Mouse (Mus musculus) midbrain, embryonic 11.5 days (tissue): ENCODE measurements around the gene Magi3. TPM values are rescaled to one million over a fixed set of nuclear protein-coding genes. Genes with fewer than 3 reads are reported as not detected.

Experiments used
- ATAC-seq: fragments of 200-750 bp; cut with Nextera tagmentation; 2 replicates; pipeline ENCODE4 v1.8.0; 2017; ENCODE audit warnings: moderate TSS enrichment, moderate library complexity; ENCODE audit not compliant: low FRiP score
- DNase-seq: peaks from one replicate; pipeline ENCODE4 v3.0.0; 2015; ENCODE audit warnings: low spot score; ENCODE audit errors: missing footprints
- H3K27ac ChIP-seq: fragments of 300-500 bp; sonication (generic); 2 replicates; pipeline ENCODE4 v1.5.1; 2014; ENCODE audit warnings: low read depth, low read length
- H3K27me3 ChIP-seq: fragments of 300-500 bp; sonication (generic); 2 replicates; pipeline ENCODE4 v1.6.1; 2014; ENCODE audit warnings: mild to moderate bottlenecking, low read length, moderate library complexity, mixed read lengths; ENCODE audit not compliant: control insufficient read depth, insufficient read depth
- H3K36me3 ChIP-seq: fragments of 300-500 bp; sonication (generic); 2 replicates; pipeline ENCODE4 v1.6.1; 2014; ENCODE audit warnings: mild to moderate bottlenecking, low read length, moderate library complexity, mixed read lengths; ENCODE audit not compliant: control insufficient read depth, insufficient read depth
- H3K4me1 ChIP-seq: fragments of 300-500 bp; sonication (generic); 2 replicates; pipeline ENCODE4 v1.6.1; 2014; ENCODE audit warnings: low read length; ENCODE audit not compliant: control insufficient read depth, insufficient read depth
- H3K4me2 ChIP-seq: fragments of 300-500 bp; sonication (generic); 2 replicates; pipeline ENCODE4 v1.6.1; 2014; ENCODE audit warnings: mild to moderate bottlenecking, moderate library complexity
- H3K4me3 ChIP-seq: fragments of 300-500 bp; sonication (generic); 2 replicates; pipeline ENCODE4 v1.5.1; 2014; ENCODE audit warnings: low read depth, low read length
- H3K9ac ChIP-seq: fragments of 300-500 bp; sonication (generic); 2 replicates; pipeline ENCODE4 v1.6.1; 2014; ENCODE audit warnings: low read length
- H3K9me3 ChIP-seq: fragments of 300-500 bp; sonication (generic); 2 replicates; pipeline ENCODE4 v1.6.1; 2016; ENCODE audit warnings: low read length; ENCODE audit not compliant: control insufficient read depth
- WGBS: fragments of 180-500 bp; shearing (Covaris S2); extraction: QIAGEN DNeasy Blood & Tissue Kit; methylation state at CpG from one replicate; pipeline ENCODE4 v1.1.7; 2014; 5-methylcytosine and 5-hydroxymethylcytosine counted together
- polyA plus RNA-seq: library from polyadenylated mRNA; unstranded; fragments of >200 nt; fragmentation: Nextera tagmentation; extraction: Ambion mirVana; gene quantifications from 2 replicates; pipeline ENCODE4 v1.2.1, GENCODE M21; 2014

Magi3 gene
- polyA plus RNA-seq: 4.2 and 5.0 TPM in 2 replicates

DNA sequence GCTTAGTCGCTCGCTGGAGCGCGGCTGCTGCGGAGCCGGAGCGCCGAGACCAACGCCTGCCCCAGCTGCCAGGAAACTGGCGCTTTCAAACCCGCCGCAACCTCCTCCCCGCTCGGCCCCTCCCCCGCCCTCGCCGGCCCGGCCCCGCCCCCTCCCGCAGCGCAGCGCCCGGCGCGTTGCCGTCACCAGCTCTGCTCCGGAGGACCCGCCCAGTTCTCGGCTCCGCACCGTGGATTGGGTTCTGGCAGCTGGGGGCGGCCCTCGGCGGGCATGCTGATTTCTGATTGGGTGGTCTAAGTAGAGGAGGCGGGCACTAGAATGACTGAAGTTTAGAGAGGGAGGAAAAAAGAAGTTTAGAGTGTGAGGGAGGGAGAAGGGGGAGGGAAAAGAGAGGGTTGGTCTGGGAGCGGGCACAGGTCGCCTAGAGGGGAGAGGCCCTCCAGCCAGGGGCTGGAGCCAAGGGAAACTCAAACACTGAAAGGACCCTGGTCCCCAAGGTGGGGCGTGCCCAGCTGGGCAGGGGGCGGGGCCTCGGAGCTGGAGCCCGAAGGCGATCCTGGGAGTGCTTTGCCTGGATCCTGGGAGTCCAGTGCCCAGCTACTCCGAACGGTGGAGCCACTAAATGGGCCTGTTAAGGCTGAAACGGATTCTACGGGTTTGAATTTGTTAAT is at the start of gene Magi3:
TSS of gene Magi3 (minus strand) at position 80 of the 671 bp plus-strand sequence.
- DNase-seq (peak; percentile 99), ATAC-seq (peak; percentile 99)
- no peaks in the 10 kb centered on the region for H3K27me3 ChIP-seq
- WGBS: under 1% methylated on average over 45 of the region's 46 CpGs
- H3K4me1 ChIP-seq: peaks cover 11% of the 10 kb centered on the region; the same call in 1 of the 2 replicates
- peak within 1 kb of the TSS; percentile 81 for H3K9ac ChIP-seq
- H3K4me3 ChIP-seq: peak within 1 kb of the TSS; percentile 81
- H3K9me3 ChIP-seq: no peaks in the 10 kb centered on the region
- H3K4me2 ChIP-seq: peak within 1 kb of the TSS; percentile 82
- peak within 1 kb of the TSS; percentile 90 for H3K27ac ChIP-seq
- H3K36me3 ChIP-seq: no peaks in the 10 kb centered on the region

DNA sequence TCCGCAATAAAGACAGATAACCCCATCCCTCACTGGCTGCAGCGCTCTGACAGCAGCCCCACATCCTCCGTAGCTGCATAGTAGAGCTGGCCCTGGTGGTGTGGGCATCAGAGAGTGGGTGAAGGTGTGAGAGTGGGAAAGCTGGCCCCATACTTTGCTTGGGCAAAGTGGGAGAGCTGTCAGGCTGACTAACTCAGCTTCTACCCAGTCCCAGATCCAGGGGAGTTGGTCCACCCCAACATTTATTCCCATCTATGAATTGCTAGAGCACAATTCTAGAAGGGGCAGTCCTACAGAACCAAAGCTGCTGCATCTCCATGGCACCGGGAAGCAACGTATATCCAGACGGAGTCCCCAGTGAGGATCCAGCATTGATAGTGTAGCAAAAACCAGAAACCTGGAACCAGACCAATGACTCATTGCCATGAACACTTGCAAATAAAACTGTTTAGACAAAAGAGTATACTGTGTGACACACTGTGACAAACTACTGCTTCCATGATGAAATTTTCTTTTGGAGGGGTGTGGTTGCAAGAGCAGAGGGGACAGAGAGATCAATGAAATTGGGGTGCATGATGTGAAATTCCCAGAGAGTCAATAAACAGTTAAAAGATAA is 44.5 kb upstream of the Magi3 start:
- no peak for ATAC-seq
- Histone ChIP-seq H3K4me1 (no peaks in the 10 kb centered on the region), H3K9ac (no peak overlapping the region), H3K27me3 (no peaks in the 10 kb centered on the region), H3K27ac (no peak overlapping the region), H3K9me3 (no peaks in the 10 kb centered on the region), H3K4me3 (no peak overlapping the region), H3K4me2 (no peak overlapping the region), H3K36me3 (no peaks in the 10 kb centered on the region)
- DNase-seq: peak; percentile 54
- 92% methylated on average over 6 of the region's 6 CpGs for WGBS

DNA sequence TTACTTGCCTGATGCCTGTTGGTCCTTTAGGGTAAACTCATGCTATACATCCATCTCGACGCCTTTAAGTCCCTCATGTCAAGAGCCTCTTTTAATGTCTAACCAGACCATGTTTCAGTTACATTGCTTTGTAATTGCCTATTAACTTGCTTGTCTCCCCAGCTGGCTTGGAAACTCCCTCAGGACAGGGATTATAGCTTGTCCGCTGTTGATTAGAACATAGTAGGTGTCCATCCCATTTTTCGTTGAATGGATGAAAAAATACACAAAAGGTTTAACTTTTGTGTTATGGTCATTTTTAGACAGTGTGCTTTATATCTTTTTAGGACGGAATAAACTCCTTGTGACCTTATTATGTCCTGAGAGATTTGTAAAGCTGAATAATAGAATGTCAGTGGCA is 40.0 kb upstream of the Magi3 start:
- Histone ChIP-seq H3K4me1 (no peaks in the 10 kb centered on the region), H3K27ac (no peak overlapping the region), H3K27me3 (no peaks in the 10 kb centered on the region), H3K4me2 (no peak overlapping the region), H3K36me3 (no peaks in the 10 kb centered on the region), H3K9ac (no peak overlapping the region), H3K9me3 (no peaks in the 10 kb centered on the region), H3K4me3 (no peak overlapping the region)
- DNase-seq: peak; percentile 59
- 77% methylated on average over 5 of the region's 5 CpGs for WGBS
- ATAC-seq: no peak

DNA sequence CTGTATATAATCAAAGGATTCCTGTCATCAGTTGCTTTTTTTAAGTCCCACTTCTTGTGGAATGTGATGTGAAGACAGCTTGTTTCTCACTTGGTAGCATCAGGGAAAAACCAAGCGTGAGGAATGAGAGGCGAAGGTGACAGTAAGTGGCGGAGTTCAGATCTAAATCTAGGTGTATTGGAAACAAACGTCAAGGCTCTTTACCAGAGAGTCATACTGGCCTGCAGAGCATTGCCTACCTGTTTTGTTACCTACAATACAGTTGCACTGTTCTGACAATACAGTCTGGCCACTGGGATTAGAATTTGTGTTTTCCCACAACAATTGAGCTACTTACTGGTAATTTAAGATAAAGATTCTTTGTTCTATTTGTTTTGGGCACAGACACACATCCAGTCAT is 39.0 kb upstream of the Magi3 start:
- DNase-seq: peak; percentile 65
- no peaks in the 10 kb centered on the region for H3K9me3 ChIP-seq
- H3K4me1 ChIP-seq: no peaks in the 10 kb centered on the region
- no peak overlapping the region for H3K4me3 ChIP-seq
- no peak overlapping the region for H3K27ac ChIP-seq
- no peak for ATAC-seq
- no peak overlapping the region for H3K4me2 ChIP-seq
- H3K36me3 ChIP-seq: no peaks in the 10 kb centered on the region
- H3K27me3 ChIP-seq: no peaks in the 10 kb centered on the region
- 87% methylated on average over 4 of the region's 4 CpGs for WGBS
- no peak overlapping the region for H3K9ac ChIP-seq

DNA sequence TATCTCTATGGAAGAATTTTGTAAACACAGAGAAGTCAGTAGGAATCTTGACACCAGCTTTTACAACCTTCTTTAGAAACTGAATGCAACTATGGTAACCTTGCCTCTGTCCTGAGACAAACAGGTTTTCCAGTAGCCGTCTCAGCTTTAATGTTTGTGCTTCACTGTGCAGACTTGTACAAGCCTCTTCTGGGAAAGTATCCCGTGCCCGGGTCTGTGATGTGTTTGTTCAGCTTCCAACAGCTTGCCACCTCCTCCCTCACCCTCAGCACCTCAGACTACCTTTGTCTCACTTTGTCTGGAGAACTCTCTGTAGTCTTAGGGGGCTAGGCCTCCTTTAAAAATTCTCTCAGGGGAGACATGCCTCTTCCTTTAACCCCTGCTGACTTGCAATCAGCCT is 36.9 kb upstream of the Magi3 start:
- no peak overlapping the region for H3K9ac ChIP-seq
- no peak overlapping the region for H3K27ac ChIP-seq
- H3K27me3 ChIP-seq: no peaks in the 10 kb centered on the region
- no peak overlapping the region for H3K4me3 ChIP-seq
- H3K4me2 ChIP-seq: no peak overlapping the region
- 83% methylated on average over 3 of the region's 3 CpGs for WGBS
- no peaks in the 10 kb centered on the region for H3K9me3 ChIP-seq
- ATAC-seq (no peak), DNase-seq (no peak)
- H3K4me1 ChIP-seq: no peaks in the 10 kb centered on the region
- H3K36me3 ChIP-seq: no peaks in the 10 kb centered on the region

DNA sequence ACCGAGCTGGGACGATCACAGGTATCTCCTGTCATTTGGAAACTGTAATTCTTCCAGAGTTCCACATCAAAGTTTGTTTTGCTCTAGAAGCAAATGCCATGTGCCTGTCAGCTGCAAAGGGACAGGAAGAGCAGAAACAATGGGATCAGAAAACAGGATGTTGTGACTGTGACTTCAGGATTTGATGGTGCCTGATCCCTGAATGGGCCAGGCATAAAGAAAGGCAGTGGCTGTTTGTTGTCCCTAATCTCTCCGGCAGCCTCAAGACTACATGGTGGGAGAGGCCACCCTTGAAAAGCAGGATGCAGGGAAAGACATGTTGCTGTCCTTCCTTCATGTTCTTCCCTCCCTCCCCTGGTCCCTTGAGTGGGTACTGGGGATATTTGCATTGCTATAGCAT is 33.6 kb upstream of the Magi3 start:
- WGBS: 49% methylated on average over 3 of the region's 3 CpGs
- H3K27ac ChIP-seq: no peak overlapping the region
- no peak for ATAC-seq

DNA sequence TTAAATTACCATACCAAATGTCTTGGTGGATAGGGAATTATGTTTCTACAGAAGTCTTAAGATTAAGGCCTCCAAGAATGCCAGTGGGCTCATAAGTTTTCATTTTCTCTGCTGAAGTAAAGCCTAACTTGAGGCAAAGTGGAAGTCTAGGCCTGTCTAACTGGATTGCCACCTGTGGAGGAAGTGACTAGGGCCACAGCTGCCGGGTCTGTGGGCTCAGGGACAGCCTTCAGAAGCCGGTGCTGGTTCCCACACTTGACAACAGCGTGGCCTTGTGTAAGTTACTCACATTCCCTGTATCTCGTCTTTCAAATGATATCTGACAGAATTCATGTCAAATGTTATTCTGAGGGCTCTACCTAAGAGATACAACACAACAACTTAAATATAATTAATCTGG is 27.7 kb upstream of the Magi3 start:
- H3K27ac ChIP-seq: no peak overlapping the region
- H3K36me3 ChIP-seq: no peaks in the 10 kb centered on the region
- H3K9ac ChIP-seq: no peak overlapping the region
- WGBS: 81% methylated on average over 4 of the region's 4 CpGs
- H3K4me1 ChIP-seq: no peaks in the 10 kb centered on the region
- peak; percentile 35 for DNase-seq
- no peak overlapping the region for H3K4me2 ChIP-seq
- H3K4me3 ChIP-seq: no peak overlapping the region
- H3K27me3 ChIP-seq: no peaks in the 10 kb centered on the region
- no peak for ATAC-seq
- H3K9me3 ChIP-seq: no peaks in the 10 kb centered on the region

More for the DNA sequence above, 33.6 kb upstream of the Magi3 start:
- H3K4me3 ChIP-seq: no peak overlapping the region
- H3K9me3 ChIP-seq: no peaks in the 10 kb centered on the region
- H3K36me3 ChIP-seq: no peaks in the 10 kb centered on the region
- no peak overlapping the region for H3K9ac ChIP-seq
- no peaks in the 10 kb centered on the region for H3K4me1 ChIP-seq
- peak; percentile 78 for DNase-seq
- H3K27me3 ChIP-seq: no peaks in the 10 kb centered on the region
- H3K4me2 ChIP-seq: no peak overlapping the region

DNA sequence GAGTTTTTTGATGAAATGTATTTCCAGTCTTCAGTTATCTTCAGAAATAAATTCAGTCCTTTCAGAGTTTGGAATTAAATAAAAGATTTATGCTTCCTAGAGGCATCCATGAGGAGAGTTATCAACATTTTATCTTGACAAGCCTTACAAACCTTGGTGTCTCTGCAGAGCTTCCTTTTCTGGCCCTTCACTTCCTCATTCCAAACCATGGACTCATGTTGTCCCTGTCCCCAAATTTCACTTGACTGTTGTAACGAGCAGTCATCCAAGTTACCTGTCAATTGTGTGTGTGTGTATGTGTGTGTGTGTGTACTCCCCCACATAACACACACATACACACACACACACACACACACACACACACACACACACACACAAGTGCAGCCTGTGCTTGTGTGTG is 26.9 kb upstream of the Magi3 start:
- DNase-seq (no peak), ATAC-seq (no peak)
- no peak overlapping the region for H3K4me2 ChIP-seq
- no peak overlapping the region for H3K27ac ChIP-seq
- no peaks in the 10 kb centered on the region for H3K4me1 ChIP-seq
- no peaks in the 10 kb centered on the region for H3K9me3 ChIP-seq
- H3K9ac ChIP-seq: no peak overlapping the region
- WGBS: 83% methylated on average over 1 of the region's 1 CpGs
- no peaks in the 10 kb centered on the region for H3K36me3 ChIP-seq
- no peaks in the 10 kb centered on the region for H3K27me3 ChIP-seq
- H3K4me3 ChIP-seq: no peak overlapping the region

DNA sequence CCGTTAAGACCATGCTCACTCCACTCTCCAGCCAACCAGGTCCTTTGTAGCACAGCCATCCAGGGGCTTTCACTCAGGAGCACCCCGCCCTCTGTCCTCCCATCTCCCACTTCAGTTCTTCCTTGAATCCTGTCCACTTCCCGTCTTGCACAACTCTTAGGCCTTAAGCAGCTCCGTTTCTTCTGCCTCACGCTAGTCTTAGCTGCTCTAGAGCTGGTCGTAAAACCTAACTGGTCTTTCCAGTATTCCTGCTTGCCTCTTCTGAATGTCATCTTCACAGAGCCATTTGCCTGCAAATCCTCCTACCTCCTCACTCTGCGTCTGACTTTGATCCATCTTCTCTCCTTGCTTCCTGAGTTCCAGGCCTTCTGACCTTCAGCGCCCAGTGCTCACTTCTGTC is 24.2 kb upstream of the Magi3 start:
- H3K4me1 ChIP-seq: no peaks in the 10 kb centered on the region
- DNase-seq: peak; percentile 21
- no peak for ATAC-seq
- H3K4me2 ChIP-seq: no peak overlapping the region
- no peak overlapping the region for H3K27ac ChIP-seq
- H3K4me3 ChIP-seq: no peak overlapping the region
- no peaks in the 10 kb centered on the region for H3K27me3 ChIP-seq
- H3K9me3 ChIP-seq: no peaks in the 10 kb centered on the region
- 89% methylated on average over 8 of the region's 8 CpGs for WGBS
- H3K36me3 ChIP-seq: no peaks in the 10 kb centered on the region
- H3K9ac ChIP-seq: no peak overlapping the region
